Mouse (Mus musculus): Measurements from ENCODE around the gene Ntrk2. TPM values are rescaled to one million over a fixed set of nuclear protein-coding genes. Genes with fewer than 3 reads are reported as not detected.

Gene Ntrk2
- polyA plus RNA-seq, 1 experiment from 2014 or later, result 3.4 TPM

GRCm38 (mm10) chr13:59179986-59180385, 373.6 kb downstream of the Ntrk2 start:
- Histone ChIP-seq H3K9ac (ENCODE audit: low read length) (no peak overlapping the region), H3K4me2 (ENCODE audit: low read depth, low read length) (no peak overlapping the region), H3K4me3 (ENCODE audit: low read length) (no peak overlapping the region), H3K27ac (ENCODE audit: low read length) (no peak overlapping the region), H3K9me3 (replicated peaks; ENCODE audit: control insufficient read depth, low read length) (peaks cover 3% of the 10 kb centered on the region; the same call in 1 of the 2 replicates), H3K36me3 (ENCODE audit: control insufficient read depth, insufficient read depth) (no peaks in the 10 kb centered on the region), H3K27me3 (ENCODE audit: control insufficient read depth, insufficient read depth, low read length) (no peaks in the 10 kb centered on the region), H3K4me1 (ENCODE audit: control insufficient read depth, insufficient read depth, low read length) (no peaks in the 10 kb centered on the region)
- ATAC-seq (replicated peaks; ENCODE audit: extremely low read depth, insufficient read depth, low FRiP score), result no peak
- WGBS, result 82% methylated on average over 4 of the region's 4 CpGs

- no peak for ATAC-seq (replicated peaks; ENCODE audit: extremely low read depth, insufficient read depth, low FRiP score)
- Histone ChIP-seq H3K9me3 (replicated peaks; ENCODE audit: control insufficient read depth, low read length) (peaks cover 3% of the 10 kb centered on the region; the same call in 1 of the 2 replicates), H3K4me2 (ENCODE audit: low read depth, low read length) (no peak overlapping the region), H3K27ac (ENCODE audit: low read length) (no peak overlapping the region), H3K4me3 (ENCODE audit: low read length) (no peak overlapping the region), H3K9ac (ENCODE audit: low read length) (no peak overlapping the region), H3K27me3 (ENCODE audit: control insufficient read depth, insufficient read depth, low read length) (no peaks in the 10 kb centered on the region), H3K36me3 (ENCODE audit: control insufficient read depth, insufficient read depth) (no peaks in the 10 kb centered on the region), H3K4me1 (ENCODE audit: control insufficient read depth, insufficient read depth, low read length) (no peaks in the 10 kb centered on the region)
- WGBS, result 72% methylated on average over 10 of the region's 10 CpGs
Measured at GRCm38 (mm10) chr13:59180781-59181180, 374.4 kb downstream of the Ntrk2 start.

GRCm38 (mm10) chr13:59181188-59181947, 375.0 kb downstream of the Ntrk2 start:
- Histone ChIP-seq H3K27ac (ENCODE audit: low read length) (no peak overlapping the region), H3K36me3 (ENCODE audit: control insufficient read depth, insufficient read depth) (no peaks in the 10 kb centered on the region), H3K9me3 (replicated peaks; ENCODE audit: control insufficient read depth, low read length) (peaks cover 3% of the 10 kb centered on the region; the same call in 1 of the 2 replicates), H3K4me1 (ENCODE audit: control insufficient read depth, insufficient read depth, low read length) (no peaks in the 10 kb centered on the region), H3K4me2 (ENCODE audit: low read depth, low read length) (no peak overlapping the region), H3K27me3 (ENCODE audit: control insufficient read depth, insufficient read depth, low read length) (no peaks in the 10 kb centered on the region), H3K4me3 (ENCODE audit: low read length) (no peak overlapping the region), H3K9ac (ENCODE audit: low read length) (no peak overlapping the region)
- no peak for ATAC-seq (replicated peaks; ENCODE audit: extremely low read depth, insufficient read depth, low FRiP score)
- 49% methylated on average over 16 of the region's 16 CpGs for WGBS

- Histone ChIP-seq H3K36me3 (ENCODE audit: control insufficient read depth, insufficient read depth) (no peaks in the 10 kb centered on the region), H3K9me3 (replicated peaks; ENCODE audit: control insufficient read depth, low read length) (peaks cover 3% of the 10 kb centered on the region; the same call in 1 of the 2 replicates), H3K4me3 (ENCODE audit: low read length) (no peak overlapping the region), H3K27ac (ENCODE audit: low read length) (no peak overlapping the region), H3K4me1 (ENCODE audit: control insufficient read depth, insufficient read depth, low read length) (no peaks in the 10 kb centered on the region), H3K27me3 (ENCODE audit: control insufficient read depth, insufficient read depth, low read length) (no peaks in the 10 kb centered on the region), H3K4me2 (ENCODE audit: low read depth, low read length) (no peak overlapping the region), H3K9ac (ENCODE audit: low read length) (no peak overlapping the region)
- 46% methylated on average over 5 of the region's 5 CpGs for WGBS
- no peak for ATAC-seq (replicated peaks; ENCODE audit: extremely low read depth, insufficient read depth, low FRiP score)
Measured at GRCm38 (mm10) chr13:59182630-59183029, 376.3 kb downstream of the Ntrk2 start.

Other genes starting within 250 kb of the Ntrk2 start
- gene Slc28a3, start 195.7 kb upstream of the Ntrk2 start, polyA plus RNA-seq (2015; fragmentation: Nextera tagmentation; extraction: Ambion mirVana), result not detected in 2 replicates

All from heart, embryonic 16.5 days (tissue).